Mouse (Mus musculus) regulatory T cell (primary cell): ENCODE measurements around the gene Gm9733.
"Not testable (repeated sequence)": the region's sequence is repeated elsewhere in the genome, so short reads cannot be mapped to it uniquely, and the experiment has no call there.

Experiments used
- in situ Hi-C: fragments of 300-600 bp; cut with MboI, MseI; formaldehyde crosslinking; loops from one replicate; pipeline ENCODE4 v1.15.1; 2025; ENCODE audit warnings: high pct_unique_total_duplicates

Gene Gm9733

GRCm38 (mm10) chr3:15332063-15332462 lies at the start of gene Gm9733:
TSS of gene Gm9733 (minus strand) at chr3:15332302.
- in situ Hi-C loops, result loop anchor here (5.0 to 10.0 kb wide), 2 partner anchors 275 to 433 kb away; no protein-coding TSS in a partner anchor

DNA sequence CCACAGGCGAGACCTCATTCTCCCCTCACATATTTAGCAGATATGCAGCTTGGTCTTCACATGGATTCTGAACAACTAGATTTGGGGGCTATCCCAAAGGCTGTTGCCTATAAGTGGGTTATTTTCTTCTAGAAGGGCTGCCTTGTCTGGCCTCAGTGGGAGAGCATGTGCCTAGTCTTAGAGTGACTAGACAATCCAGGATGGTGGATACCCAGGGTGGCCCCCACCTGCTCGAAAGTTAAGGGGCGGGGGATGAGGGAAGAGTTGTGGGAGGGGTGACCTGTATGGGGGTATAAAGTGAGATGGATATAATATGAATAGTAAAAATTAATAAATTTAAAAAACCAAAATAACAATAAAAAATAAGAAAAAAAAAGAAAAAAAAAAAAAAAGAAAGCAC lies 23.6 kb upstream of the Gm9733 start:
- in situ Hi-C loops, result not testable (repeated sequence)

GRCm38 (mm10) chr3:15350318-15350717 lies 18.2 kb upstream of the Gm9733 start:
- in situ Hi-C loops, result not testable (repeated sequence)

DNA sequence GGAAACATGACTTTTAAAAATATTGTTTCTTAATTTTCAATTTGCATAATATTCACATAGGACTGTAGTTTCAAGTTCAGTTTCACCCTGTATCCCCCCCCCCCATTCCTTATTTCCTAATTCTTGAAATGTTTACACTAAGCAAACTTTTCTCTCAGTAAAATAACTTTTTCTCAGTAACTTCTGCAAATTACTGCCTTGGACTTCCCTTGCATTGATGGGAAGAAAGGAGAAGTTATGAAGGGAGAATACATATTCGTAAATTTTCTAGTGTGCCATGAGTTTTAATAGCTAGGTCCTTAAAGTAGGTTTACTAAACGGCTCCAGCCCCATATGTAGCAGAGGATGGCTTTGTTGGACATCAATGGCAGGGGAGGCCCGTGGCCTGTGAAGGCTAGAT lies 13.5 kb upstream of the Gm9733 start:
- in situ Hi-C loops, result not testable (repeated sequence)

- in situ Hi-C loops, result no loop called here
Measured at GRCm38 (mm10) chr3:15340287-15340686, 8.2 kb upstream of the Gm9733 start.

DNA sequence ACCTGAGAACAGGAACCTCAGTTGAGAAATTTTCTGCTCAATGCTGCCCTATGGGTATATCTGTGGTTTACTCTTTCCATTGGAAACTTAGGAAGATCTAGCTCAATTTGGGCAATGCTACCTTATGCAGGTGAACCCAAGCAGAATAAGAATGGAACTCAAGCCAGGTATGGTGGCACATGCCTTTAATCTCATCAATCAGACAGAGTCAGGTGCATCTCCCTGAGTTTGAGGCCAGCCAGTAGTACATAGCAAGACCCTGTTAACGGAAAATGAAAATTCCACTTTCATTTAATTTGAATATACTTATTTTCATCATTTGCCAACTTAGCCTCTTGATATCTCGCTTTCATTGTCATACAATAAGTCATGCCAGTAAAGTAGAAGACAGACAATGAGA lies 2.1 kb upstream of the Gm9733 start:
- in situ Hi-C loops, result loop anchor here (5.0 to 10.0 kb wide), 2 partner anchors 273 to 431 kb away; no protein-coding TSS in a partner anchor

DNA sequence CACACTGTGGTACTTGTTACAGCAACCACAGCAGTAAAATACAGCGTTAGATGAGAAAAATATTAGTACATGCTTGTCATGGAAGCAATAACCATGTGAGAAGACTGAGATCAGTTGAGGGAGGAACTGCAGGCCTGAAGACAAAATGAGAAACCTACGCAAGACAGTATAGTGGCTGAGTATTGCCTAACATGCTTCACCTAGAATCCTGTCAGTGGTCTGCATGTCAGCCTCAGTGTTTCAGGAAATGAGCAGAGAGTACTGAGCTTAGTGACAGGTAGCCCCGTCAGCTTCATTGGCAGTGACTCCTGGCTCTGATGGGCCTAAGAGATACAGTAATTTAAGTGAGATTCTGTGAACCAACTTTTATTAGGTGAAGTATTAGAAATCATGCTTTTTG lies 557 bp downstream of the Gm9733 start:
- in situ Hi-C loops, result loop anchor here (5.0 to 10.0 kb wide), 2 partner anchors 276 to 433 kb away; no protein-coding TSS in a partner anchor

DNA sequence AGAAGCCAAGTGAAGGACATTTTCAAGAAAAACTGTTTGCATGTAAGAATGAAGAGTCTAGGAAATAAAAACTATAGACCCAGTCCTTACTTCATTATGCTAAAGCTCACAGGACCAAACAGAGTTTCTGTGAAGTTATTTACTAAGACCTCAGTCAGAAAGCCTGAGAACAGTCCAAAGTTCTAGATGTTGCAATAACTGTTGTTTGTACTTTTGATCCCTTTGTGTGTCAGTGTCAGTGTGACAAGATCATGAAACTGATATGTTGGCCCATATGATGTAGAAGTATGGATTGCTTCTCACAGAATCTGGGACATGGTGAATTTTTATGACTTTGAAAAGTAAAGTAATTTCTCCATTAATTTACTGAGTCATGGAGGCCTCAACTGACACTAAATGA lies 2.6 kb downstream of the Gm9733 start:
- in situ Hi-C loops, result no loop called here

DNA sequence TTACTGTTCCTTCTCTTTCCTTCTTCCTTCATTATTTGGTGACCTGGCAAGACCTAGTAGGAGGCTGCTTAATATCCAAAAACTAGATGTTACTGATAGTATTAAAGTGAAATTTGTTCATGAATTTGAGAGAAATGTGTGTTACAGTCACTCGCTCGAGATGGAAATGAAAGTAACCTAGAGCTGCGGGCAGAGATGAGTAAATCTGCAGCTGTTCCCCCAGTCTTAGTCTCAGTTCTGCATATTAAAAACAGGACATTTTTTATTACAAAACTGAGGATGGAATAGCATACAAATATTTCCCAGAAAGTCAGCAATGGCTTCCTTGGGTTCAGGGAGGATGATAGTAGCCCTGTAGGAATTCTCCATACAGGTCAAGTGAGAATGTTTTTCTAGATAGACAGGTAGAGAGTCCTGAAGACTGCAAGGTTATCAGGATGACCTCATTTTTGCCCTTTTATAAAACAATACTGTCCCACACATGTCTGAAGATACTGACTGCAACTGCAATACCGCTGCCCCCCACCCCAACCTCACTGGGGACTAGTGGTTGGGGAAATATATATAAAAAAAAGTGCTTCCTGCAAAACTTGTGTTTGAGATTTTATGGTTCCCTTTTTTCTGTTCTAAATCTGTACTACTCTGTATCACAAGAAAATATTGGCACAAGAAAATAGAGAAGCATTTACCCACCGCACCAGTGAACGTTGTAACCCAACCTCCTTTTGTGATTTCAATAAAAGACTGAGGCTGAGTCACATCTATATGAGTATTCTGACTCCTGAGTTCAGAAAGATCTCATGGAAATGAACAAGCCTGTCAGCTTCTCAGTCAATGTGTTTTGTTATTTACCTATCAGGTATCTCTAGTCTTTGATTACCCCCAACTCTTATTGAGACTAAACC lies 47.4 kb downstream of the Gm9733 start:
- in situ Hi-C loops, result no loop called here

DNA sequence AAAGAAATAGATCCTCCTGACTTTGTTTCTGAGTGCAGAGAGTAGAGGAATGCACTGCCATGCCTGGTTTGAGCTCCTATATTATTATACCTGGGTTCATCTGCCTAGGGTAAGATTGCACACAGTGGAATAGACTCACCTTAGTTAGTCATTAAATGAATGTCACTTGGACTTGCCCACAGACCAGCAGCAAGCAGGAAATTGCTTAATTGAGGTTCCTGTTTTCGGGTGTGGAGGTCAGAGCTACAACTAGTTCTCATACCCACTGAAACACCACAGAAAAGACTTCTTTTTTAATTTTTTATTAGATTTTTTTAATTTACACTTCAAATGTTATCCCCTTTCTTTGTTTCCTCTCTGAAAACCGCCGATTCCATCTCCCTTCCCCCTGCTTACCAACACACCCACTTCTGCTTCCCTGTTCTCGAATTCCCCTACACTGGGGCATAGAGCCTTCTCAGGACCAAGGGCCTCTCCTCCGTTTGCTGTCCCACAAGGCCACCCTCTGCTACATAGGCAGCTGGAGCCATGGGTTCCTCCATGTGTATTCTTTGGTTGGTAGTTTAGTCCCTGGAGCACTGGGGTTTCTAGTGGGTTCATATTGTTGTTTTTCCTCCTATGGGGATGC lies 56.1 kb downstream of the Gm9733 start:
- in situ Hi-C loops, result no loop called here

- in situ Hi-C loops, result no loop called here
Measured at GRCm38 (mm10) chr3:15264450-15264849, 67.7 kb downstream of the Gm9733 start.

- in situ Hi-C loops, result no loop called here
Measured at GRCm38 (mm10) chr3:15255726-15256125, 76.4 kb downstream of the Gm9733 start.
